Mouse (Mus musculus): Measurements from ENCODE around the gene Vwa1. TPM values are rescaled to one million over a fixed set of nuclear protein-coding genes. Genes with fewer than 3 reads are reported as not detected.
"Not testable (repeated sequence)": the region's sequence is repeated elsewhere in the genome, so short reads cannot be mapped to it uniquely, and the experiment has no call there.

Gene Vwa1
- polyA plus RNA-seq, 1 experiment from 2014 or later: 27.6 TPM

DNA sequence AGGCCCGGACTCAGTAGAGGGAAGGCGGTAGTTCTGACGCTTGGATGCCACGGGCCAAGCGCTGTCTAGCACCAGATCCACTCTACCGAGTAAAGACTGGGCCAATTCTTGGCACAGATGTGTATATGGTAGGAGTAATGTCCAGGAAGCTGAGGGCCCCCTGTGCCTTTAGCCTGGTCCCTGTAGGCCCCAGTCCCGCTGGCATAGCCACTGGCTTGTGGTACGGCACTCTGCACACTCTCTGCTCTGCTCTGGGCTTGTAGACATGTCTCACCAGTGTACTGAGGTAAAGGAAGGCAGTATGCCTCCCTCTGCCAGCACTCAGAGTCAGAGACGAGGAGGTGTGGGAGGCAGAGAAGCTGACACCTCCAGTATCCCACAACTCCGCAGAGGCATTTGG, 33.8 kb downstream of the Vwa1 start:
- not testable (repeated sequence) for ATAC-seq (ENCODE audit: low FRiP score); H3K9me3 ChIP-seq (ENCODE audit: control insufficient read depth, low read length); H3K4me3 ChIP-seq (replicated peaks; ENCODE audit: low read length); DNase-seq (ENCODE audit: low spot score); H3K27me3 ChIP-seq (ENCODE audit: control insufficient read depth, insufficient read depth, low read length); H3K4me2 ChIP-seq (replicated peaks); H3K27ac ChIP-seq; H3K9ac ChIP-seq
- Histone ChIP-seq H3K36me3 (replicated peaks; ENCODE audit: control insufficient read depth, insufficient read depth) (peaks cover 85% of the 10 kb centered on the region), H3K4me1 (replicated peaks; ENCODE audit: control insufficient read depth, insufficient read depth, low read length) (peaks cover 14% of the 10 kb centered on the region)
- 89% methylated on average over 10 of the region's 10 CpGs for WGBS

DNA sequence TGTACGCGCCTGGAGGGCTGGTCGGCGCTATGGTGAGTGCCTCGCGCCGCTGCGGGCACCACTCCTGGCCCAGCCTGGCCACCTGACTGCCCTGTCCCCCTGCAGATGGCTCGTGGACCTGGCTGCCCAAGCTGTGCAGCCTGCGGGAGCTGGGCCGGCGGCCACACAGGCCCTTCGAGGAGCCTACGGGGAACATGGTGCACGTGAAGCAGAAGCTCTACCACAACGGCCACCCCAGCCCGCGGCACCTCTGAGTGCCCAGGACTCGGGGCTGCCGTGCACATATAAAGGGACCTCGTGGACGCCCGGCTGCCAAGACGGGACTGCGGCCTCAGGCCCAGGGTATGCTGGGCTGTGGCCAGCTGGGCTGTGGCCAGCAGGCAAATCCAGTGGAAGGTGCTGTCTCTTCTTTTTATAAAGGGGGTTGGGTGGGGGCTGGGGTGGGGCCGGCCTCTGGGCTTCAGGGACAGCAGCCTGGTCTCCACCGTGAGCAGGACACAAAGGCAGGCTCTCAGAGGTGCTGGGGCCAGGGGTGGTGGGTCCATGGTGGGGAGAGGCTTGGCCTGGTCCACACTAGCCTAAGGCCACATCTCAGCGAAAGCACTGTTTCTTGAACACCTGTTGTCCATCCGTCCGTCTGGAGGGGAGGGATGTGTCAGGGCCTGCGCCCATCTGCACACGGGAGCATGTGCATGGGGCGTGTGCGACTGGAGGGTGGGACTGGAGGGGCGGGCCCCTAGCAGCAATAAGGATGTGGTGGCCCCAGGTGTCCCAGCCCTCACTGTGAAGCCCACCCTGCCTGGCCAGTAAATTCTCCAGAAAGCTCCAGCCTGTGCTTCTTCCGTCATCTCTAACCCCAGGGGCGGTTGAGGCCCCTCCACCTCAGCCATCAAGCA, 34.5 kb downstream of the Vwa1 start:
- H3K36me3 ChIP-seq (replicated peaks; ENCODE audit: control insufficient read depth, insufficient read depth): peaks cover 80% of the 10 kb centered on the region
- H3K9ac ChIP-seq: no peak overlapping the region
- no peak overlapping the region for H3K4me3 ChIP-seq (replicated peaks; ENCODE audit: low read length)
- peaks cover 16% of the 10 kb centered on the region for H3K4me1 ChIP-seq (replicated peaks; ENCODE audit: control insufficient read depth, insufficient read depth, low read length)
- H3K27ac ChIP-seq: no peak overlapping the region
- H3K9me3 ChIP-seq (ENCODE audit: control insufficient read depth, low read length): no peaks in the 10 kb centered on the region
- ATAC-seq (ENCODE audit: low FRiP score): peak; percentile 21
- WGBS: 78% methylated on average over 37 of the region's 37 CpGs
- no peak overlapping the region for H3K4me2 ChIP-seq (replicated peaks)
- no peak for DNase-seq (ENCODE audit: low spot score)
- H3K27me3 ChIP-seq (ENCODE audit: control insufficient read depth, insufficient read depth, low read length): no peaks in the 10 kb centered on the region

DNA sequence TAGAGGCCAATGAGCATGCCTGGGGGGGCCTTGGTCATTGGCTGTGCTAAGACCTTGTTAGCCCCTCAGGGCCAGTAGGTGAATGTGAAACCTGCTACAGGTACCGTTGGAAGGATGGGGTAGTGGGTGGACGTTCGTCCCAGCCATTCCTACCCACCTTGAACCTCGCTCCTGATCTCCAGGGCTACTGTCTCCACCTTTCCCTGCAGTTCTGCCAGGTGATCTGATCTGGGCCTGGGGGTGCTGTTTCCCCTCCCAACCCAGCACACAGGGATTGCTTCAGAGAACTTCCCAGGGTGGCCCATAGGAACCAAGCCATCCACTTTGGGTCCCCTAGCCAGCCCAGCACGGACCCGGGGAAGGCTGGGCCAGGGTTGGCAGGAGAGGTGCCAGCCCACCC, 35.3 kb downstream of the Vwa1 start:
- WGBS: 85% methylated on average over 6 of the region's 6 CpGs
- H3K9ac ChIP-seq: no peak overlapping the region
- peaks cover 73% of the 10 kb centered on the region for H3K36me3 ChIP-seq (replicated peaks; ENCODE audit: control insufficient read depth, insufficient read depth)
- no peak overlapping the region for H3K4me2 ChIP-seq (replicated peaks)
- no peak overlapping the region for H3K27ac ChIP-seq
- H3K9me3 ChIP-seq (ENCODE audit: control insufficient read depth, low read length): no peaks in the 10 kb centered on the region
- DNase-seq (ENCODE audit: low spot score) (no peak), ATAC-seq (ENCODE audit: low FRiP score) (no peak)
- no peak overlapping the region for H3K4me3 ChIP-seq (replicated peaks; ENCODE audit: low read length)
- no peaks in the 10 kb centered on the region for H3K27me3 ChIP-seq (ENCODE audit: control insufficient read depth, insufficient read depth, low read length)
- H3K4me1 ChIP-seq (replicated peaks; ENCODE audit: control insufficient read depth, insufficient read depth, low read length): peaks cover 16% of the 10 kb centered on the region

DNA sequence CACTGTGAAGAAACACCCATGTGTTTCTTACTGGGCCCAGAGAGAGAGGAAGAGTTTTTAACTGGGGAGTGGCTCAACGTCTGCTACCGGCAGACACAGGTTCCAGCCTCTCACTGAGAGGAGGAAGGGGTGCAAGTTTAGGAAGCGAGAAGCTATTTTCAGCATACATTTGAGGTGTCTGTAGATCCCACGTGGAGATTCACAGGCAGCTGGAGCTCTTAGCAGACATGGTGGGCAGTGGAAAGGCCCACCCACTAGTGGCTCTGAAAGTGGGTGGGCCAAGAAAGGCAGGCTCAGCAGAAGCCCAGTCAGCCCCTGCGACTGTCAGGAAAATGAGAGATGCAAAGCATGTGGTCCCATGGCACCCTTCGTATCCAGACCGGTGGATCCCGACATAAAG, 36.2 kb downstream of the Vwa1 start:
- Histone ChIP-seq H3K27me3 (ENCODE audit: control insufficient read depth, insufficient read depth, low read length) (no peaks in the 10 kb centered on the region), H3K4me3 (replicated peaks; ENCODE audit: low read length) (no peak overlapping the region), H3K27ac (no peak overlapping the region), H3K9ac (no peak overlapping the region), H3K4me2 (replicated peaks) (no peak overlapping the region), H3K36me3 (replicated peaks; ENCODE audit: control insufficient read depth, insufficient read depth) (peaks cover 64% of the 10 kb centered on the region), H3K4me1 (replicated peaks; ENCODE audit: control insufficient read depth, insufficient read depth, low read length) (peaks cover 24% of the 10 kb centered on the region), H3K9me3 (ENCODE audit: control insufficient read depth, low read length) (no peaks in the 10 kb centered on the region)
- DNase-seq (ENCODE audit: low spot score) (no peak), ATAC-seq (ENCODE audit: low FRiP score) (no peak)
- 72% methylated on average over 8 of the region's 8 CpGs for WGBS

DNA sequence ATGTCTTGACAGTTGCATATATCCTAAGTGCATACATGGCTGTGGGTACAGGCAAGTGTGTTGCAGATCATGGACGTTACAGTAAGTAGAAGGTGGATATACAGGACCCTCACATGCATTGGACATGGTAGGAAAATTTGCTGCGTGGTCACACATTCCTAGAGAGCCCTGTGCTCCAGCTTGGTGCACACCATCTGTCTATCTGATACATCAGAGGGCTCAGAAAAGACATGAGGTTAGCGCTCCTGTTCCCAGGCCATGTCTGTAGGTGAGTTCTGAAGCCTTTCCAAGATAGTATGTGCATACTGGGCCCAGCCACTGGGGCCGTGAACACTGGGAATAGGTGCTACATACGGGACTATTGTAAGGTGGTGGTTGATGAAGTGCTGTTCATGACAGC, 38.1 kb downstream of the Vwa1 start:
- WGBS: 90% methylated on average over 5 of the region's 5 CpGs
- H3K4me2 ChIP-seq (replicated peaks): peak overlapping the region; percentile 89
- no peaks in the 10 kb centered on the region for H3K9me3 ChIP-seq (ENCODE audit: control insufficient read depth, low read length)
- H3K4me3 ChIP-seq (replicated peaks; ENCODE audit: low read length): peak overlapping the region; percentile 78
- H3K27ac ChIP-seq: no peak overlapping the region
- DNase-seq (ENCODE audit: low spot score): no peak
- no peaks in the 10 kb centered on the region for H3K27me3 ChIP-seq (ENCODE audit: control insufficient read depth, insufficient read depth, low read length)
- ATAC-seq (ENCODE audit: low FRiP score): no peak
- peaks cover 60% of the 10 kb centered on the region for H3K36me3 ChIP-seq (replicated peaks; ENCODE audit: control insufficient read depth, insufficient read depth)
- 0 out of 2 replicates have a peak overlapping the region, but pooled peaks have one; percentile 97 for H3K9ac ChIP-seq
- H3K4me1 ChIP-seq (replicated peaks; ENCODE audit: control insufficient read depth, insufficient read depth, low read length): peaks cover 24% of the 10 kb centered on the region

DNA sequence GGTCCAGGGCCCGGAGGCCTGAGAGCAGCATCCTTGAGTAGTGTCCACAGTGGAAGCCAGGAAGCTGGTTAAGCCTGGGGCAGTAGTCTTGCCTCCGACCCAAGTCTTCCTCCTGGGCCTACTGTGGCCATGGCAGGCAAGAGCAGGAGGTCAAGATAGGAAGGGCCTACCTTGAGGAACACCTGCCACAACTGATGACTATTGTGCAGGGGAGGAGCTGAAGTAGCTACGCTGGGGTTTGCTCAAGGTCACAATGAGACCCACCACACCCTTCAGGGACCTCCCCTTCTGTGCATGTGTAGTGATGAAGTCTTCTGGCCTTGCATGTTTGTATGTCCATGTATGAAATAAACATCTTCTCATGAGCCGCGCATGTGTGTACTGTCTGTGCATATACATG, 38.7 kb downstream of the Vwa1 start:
- H3K4me2 ChIP-seq (replicated peaks): peak overlapping the region; percentile 89
- H3K9ac ChIP-seq: peak overlapping the region; percentile 97
- H3K36me3 ChIP-seq (replicated peaks; ENCODE audit: control insufficient read depth, insufficient read depth): peaks cover 54% of the 10 kb centered on the region
- peaks cover 24% of the 10 kb centered on the region for H3K4me1 ChIP-seq (replicated peaks; ENCODE audit: control insufficient read depth, insufficient read depth, low read length)
- peak overlapping the region; percentile 97 for H3K27ac ChIP-seq
- H3K27me3 ChIP-seq (ENCODE audit: control insufficient read depth, insufficient read depth, low read length): no peaks in the 10 kb centered on the region
- DNase-seq (ENCODE audit: low spot score): no peak
- no peak for ATAC-seq (ENCODE audit: low FRiP score)
- peak overlapping the region; percentile 78 for H3K4me3 ChIP-seq (replicated peaks; ENCODE audit: low read length)
- H3K9me3 ChIP-seq (ENCODE audit: control insufficient read depth, low read length): no peaks in the 10 kb centered on the region
- WGBS: 74% methylated on average over 5 of the region's 5 CpGs

DNA sequence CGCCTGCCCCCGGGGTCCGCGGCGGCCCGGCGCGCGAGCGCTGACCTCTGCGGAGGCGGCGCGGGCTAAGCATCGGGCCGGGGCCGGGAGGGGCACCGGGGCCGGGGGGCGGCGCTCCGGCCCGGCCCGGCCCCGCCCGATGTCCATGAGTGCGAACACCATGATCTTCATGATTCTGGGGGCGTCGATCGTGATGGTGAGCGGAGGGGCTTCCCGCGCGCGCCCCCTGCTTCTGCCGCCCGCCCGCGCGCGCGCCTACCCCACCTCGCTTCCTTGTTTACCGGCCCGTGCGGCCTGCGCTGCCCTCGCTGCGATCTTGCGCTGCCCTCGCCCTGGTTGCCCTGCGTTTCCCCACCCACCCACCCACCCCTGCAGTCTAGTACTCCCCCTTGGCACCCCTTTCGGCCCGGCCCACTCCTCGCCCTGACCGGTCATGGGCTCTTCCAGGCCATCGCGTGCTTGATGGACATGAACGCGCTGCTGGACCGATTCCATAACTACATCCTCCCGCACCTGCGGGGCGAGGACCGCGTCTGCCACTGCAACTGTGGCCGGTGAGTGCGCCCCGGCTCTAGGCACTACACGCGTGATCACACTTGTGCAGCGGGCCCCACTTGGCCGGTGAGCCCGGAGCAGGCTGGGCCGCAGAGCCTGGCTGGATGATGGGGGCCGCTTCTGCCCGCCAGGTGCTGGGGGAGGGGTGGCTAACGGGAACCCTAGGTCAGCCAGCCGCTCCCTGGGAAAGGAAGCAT, 39.4 kb downstream of the Vwa1 start:
- H3K4me2 ChIP-seq (replicated peaks): peak overlapping the region; percentile 89
- H3K4me1 ChIP-seq (replicated peaks; ENCODE audit: control insufficient read depth, insufficient read depth, low read length): peaks cover 24% of the 10 kb centered on the region
- DNase-seq (ENCODE audit: low spot score): peak; percentile 55
- H3K9ac ChIP-seq: peak overlapping the region; percentile 97
- WGBS: under 1% methylated on average over 74 of the region's 79 CpGs
- H3K27ac ChIP-seq: peak overlapping the region; percentile 97
- ATAC-seq (ENCODE audit: low FRiP score): peak; percentile 71
- no peaks in the 10 kb centered on the region for H3K27me3 ChIP-seq (ENCODE audit: control insufficient read depth, insufficient read depth, low read length)
- peaks cover 53% of the 10 kb centered on the region for H3K36me3 ChIP-seq (replicated peaks; ENCODE audit: control insufficient read depth, insufficient read depth)
- H3K9me3 ChIP-seq (ENCODE audit: control insufficient read depth, low read length): no peaks in the 10 kb centered on the region
- peak overlapping the region; percentile 78 for H3K4me3 ChIP-seq (replicated peaks; ENCODE audit: low read length)

DNA sequence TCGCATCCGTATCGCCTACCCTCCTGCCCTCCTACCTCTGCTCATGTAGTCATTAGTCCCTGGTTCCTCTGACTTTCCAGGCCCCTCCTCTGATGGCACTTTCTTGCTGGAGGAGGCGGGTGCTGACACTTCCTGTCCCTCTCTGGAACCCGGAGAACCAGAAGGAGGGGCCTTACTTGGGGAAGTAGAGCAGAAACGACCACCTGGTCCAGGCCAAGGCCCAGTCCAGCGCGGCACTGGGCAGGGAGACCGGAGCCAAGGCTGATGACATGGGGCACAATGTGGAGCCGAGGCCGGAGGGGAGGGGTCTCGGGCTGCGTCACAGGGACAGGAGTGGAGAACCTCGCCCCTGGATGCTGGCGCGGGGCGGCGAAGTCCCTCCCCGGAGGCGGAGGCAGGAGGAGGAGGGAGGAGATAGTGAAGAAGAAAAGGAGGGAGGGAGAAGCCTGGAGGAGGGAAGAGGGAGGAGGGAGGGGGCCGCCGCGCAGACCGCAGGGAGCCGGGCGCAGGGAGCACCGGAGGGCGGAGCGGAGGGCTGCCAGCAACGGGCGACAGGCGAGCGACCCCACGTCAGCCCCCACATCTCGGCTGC, 40.1 kb downstream of the Vwa1 start, which contains the start of gene Tmem240:
Tmem240 (plus strand) TSS at position 451 of the 592 bp plus-strand sequence.
- Histone ChIP-seq H3K9me3 (ENCODE audit: control insufficient read depth, low read length) (no peaks in the 10 kb centered on the region), H3K4me3 (replicated peaks; ENCODE audit: low read length) (peak within 1 kb of the TSS; percentile 78), H3K36me3 (replicated peaks; ENCODE audit: control insufficient read depth, insufficient read depth) (peaks cover 46% of the 10 kb centered on the region), H3K9ac (peak within 1 kb of the TSS; percentile 97), H3K27me3 (ENCODE audit: control insufficient read depth, insufficient read depth, low read length) (no peaks in the 10 kb centered on the region), H3K4me2 (replicated peaks) (peak within 1 kb of the TSS; percentile 89), H3K27ac (peak within 1 kb of the TSS; percentile 97), H3K4me1 (replicated peaks; ENCODE audit: control insufficient read depth, insufficient read depth, low read length) (peaks cover 24% of the 10 kb centered on the region)
- peak; percentile 82 for DNase-seq (ENCODE audit: low spot score)
- under 1% methylated on average over 33 of the region's 35 CpGs for WGBS
- ATAC-seq (ENCODE audit: low FRiP score): peak; percentile 89

DNA sequence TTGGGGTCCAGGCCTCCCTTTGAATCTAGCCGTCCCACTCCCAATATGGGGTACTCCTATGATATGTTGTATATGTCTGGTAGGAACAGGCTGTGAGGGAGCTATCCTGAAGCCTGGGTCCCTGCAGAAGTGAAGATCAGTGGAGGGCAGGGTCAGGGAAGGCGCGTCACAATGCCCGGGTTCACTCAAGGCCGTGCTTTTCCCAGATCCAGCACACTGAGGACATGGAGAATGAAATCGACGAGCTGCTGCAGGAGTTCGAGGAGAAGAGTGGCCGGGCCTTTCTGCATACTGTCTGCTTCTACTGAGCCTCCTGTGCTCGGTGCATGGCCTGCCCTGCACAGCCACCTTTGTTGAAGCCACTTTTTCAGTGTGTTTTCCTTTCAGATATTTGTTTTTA, 41.2 kb downstream of the Vwa1 start:
- peaks cover 24% of the 10 kb centered on the region for H3K4me1 ChIP-seq (replicated peaks; ENCODE audit: control insufficient read depth, insufficient read depth, low read length)
- H3K4me3 ChIP-seq (replicated peaks; ENCODE audit: low read length): no peak overlapping the region
- peak overlapping the region; percentile 97; the same call in 1 of the 2 replicates for H3K27ac ChIP-seq
- WGBS: 91% methylated on average over 10 of the region's 10 CpGs
- ATAC-seq (ENCODE audit: low FRiP score) (no peak), DNase-seq (ENCODE audit: low spot score) (no peak)
- no peak overlapping the region for H3K9ac ChIP-seq
- no peaks in the 10 kb centered on the region for H3K9me3 ChIP-seq (ENCODE audit: control insufficient read depth, low read length)
- 0 out of 2 replicates have a peak overlapping the region, but pooled peaks have one; percentile 89 for H3K4me2 ChIP-seq (replicated peaks)
- H3K27me3 ChIP-seq (ENCODE audit: control insufficient read depth, insufficient read depth, low read length): no peaks in the 10 kb centered on the region
- H3K36me3 ChIP-seq (replicated peaks; ENCODE audit: control insufficient read depth, insufficient read depth): peaks cover 48% of the 10 kb centered on the region

All from hindbrain, embryonic 14.5 days (tissue).